Mouse (Mus musculus): Measurements from ENCODE around the gene Fam19a2. TPM values are rescaled to one million over a fixed set of nuclear protein-coding genes. Genes with fewer than 3 reads are reported as not detected.

Fam19a2 gene
- total and polyA plus RNA-seq, 2 experiments, result 0.53 to 3.1 TPM

DNA sequence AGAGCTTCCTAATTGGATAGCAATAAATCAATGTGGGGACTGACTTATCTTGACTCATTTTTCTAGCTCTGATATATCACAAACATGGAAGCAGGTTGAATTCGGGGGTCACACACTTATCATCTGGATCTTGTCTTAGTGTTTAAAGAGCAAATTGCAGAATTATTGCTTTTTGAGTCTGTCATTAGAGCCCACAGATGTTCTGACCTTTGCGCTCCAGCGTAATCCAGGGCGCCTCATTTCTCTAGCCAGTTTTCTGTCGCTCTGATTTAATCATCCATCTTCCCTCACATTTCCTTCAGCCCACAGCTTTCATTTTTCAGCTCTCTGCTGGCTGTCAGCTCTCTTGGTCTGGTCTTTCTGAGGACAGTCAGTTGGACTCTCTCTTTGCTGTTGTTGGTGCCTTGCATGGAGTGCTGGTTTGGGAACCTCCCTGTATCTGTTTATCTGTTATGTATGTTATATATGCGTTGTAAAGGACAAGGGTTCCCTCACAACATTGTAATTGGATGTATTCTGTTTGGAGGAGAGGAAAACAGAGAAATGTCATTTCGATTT is 154.9 kb downstream of the Fam19a2 start:
- Histone ChIP-seq H3K4me3 (ENCODE audit: insufficient read depth, low read depth, low read length) (no peak overlapping the region), H3K79me2 (ENCODE audit: control insufficient read depth, insufficient read depth, low read length) (no peaks in the 10 kb centered on the region), H3K27me3 (ENCODE audit: control insufficient read depth, insufficient read depth, low read length) (no peaks in the 10 kb centered on the region), H3K9ac (ENCODE audit: low read depth, low read length) (no peak overlapping the region), H3K4me1 (ENCODE audit: control insufficient read depth, insufficient read depth, low read length) (no peaks in the 10 kb centered on the region), H3K27ac (replicated peaks; ENCODE audit: insufficient read depth, low read depth, low read length) (no peak overlapping the region), H3K36me3 (ENCODE audit: control insufficient read depth, insufficient read depth, low read length) (no peaks in the 10 kb centered on the region)
- no peak for DNase-seq (ENCODE audit: extremely low read depth, low read depth, low spot score)
- TF ChIP-seq POLR2A (IDR thresholded peaks at IDR 0.05; ENCODE audit: extremely low read depth, insufficient read depth, low read length) (no peak), CTCF (IDR thresholded peaks at IDR 0.05; ENCODE audit: low read depth, low read length) (no peak)
- 74% methylated on average over 7 of the region's 7 CpGs for WGBS

DNA sequence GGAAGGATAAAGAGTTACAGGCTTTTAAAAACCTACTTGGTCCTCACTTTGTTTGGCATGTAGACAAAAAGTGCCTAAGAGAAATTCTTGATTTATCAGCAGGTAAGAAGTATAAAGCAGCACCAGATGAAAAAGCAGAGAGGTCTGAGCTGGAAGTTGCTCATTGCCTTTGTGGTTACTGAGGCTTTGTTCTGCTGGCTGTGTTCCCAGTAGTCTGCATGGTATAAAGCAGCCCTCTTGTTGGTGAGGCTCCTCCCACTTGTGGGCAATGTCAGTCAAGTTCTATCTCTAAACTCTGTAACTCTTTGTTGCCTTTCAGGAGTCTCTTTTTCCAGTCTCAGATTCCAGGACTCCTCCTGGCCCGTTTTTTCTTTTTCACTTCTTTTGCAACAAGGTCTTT is 156.5 kb downstream of the Fam19a2 start:
- Histone ChIP-seq H3K4me1 (ENCODE audit: control insufficient read depth, insufficient read depth, low read length) (no peaks in the 10 kb centered on the region), H3K4me3 (ENCODE audit: insufficient read depth, low read depth, low read length) (no peak overlapping the region), H3K79me2 (ENCODE audit: control insufficient read depth, insufficient read depth, low read length) (no peaks in the 10 kb centered on the region), H3K27me3 (ENCODE audit: control insufficient read depth, insufficient read depth, low read length) (no peaks in the 10 kb centered on the region), H3K27ac (replicated peaks; ENCODE audit: insufficient read depth, low read depth, low read length) (no peak overlapping the region), H3K36me3 (ENCODE audit: control insufficient read depth, insufficient read depth, low read length) (no peaks in the 10 kb centered on the region), H3K9ac (ENCODE audit: low read depth, low read length) (no peak overlapping the region)
- TF ChIP-seq POLR2A (IDR thresholded peaks at IDR 0.05; ENCODE audit: extremely low read depth, insufficient read depth, low read length) (no peak), CTCF (IDR thresholded peaks at IDR 0.05; ENCODE audit: low read depth, low read length) (no peak)
- WGBS, result 90% methylated on average over 1 of the region's 1 CpGs
- DNase-seq (ENCODE audit: extremely low read depth, low read depth, low spot score), result no peak

DNA sequence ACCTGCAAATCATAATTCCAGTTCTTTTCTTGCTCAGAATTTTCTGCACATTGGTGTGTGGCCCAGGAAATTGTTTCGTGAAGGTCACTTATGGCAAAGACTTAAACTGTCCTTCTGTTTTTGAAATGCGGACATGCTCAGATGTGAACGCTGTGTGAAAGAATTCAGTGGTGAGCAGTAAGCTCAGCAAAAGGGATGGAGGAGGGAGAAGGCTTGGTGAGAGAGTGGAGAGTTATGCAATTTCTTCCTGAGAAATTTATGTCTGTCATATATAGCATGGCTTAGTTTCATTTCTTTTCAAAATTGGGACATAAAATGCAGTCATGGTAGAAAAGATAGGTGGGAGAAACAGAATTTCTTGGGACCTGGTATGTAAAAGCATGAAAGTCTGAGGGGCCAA is 160.7 kb downstream of the Fam19a2 start:
- H3K27ac ChIP-seq (replicated peaks; ENCODE audit: insufficient read depth, low read depth, low read length), result no peak overlapping the region
- no peak overlapping the region for H3K9ac ChIP-seq (ENCODE audit: low read depth, low read length)
- no peaks in the 10 kb centered on the region for H3K79me2 ChIP-seq (ENCODE audit: control insufficient read depth, insufficient read depth, low read length)
- H3K4me3 ChIP-seq (ENCODE audit: insufficient read depth, low read depth, low read length), result no peak overlapping the region
- 91% methylated on average over 3 of the region's 3 CpGs for WGBS
- H3K36me3 ChIP-seq (ENCODE audit: control insufficient read depth, insufficient read depth, low read length), result no peaks in the 10 kb centered on the region
- H3K4me1 ChIP-seq (ENCODE audit: control insufficient read depth, insufficient read depth, low read length), result no peaks in the 10 kb centered on the region
- H3K27me3 ChIP-seq (ENCODE audit: control insufficient read depth, insufficient read depth, low read length), result no peaks in the 10 kb centered on the region
- TF ChIP-seq POLR2A (IDR thresholded peaks at IDR 0.05; ENCODE audit: extremely low read depth, insufficient read depth, low read length), result no peak
- TF ChIP-seq CTCF (IDR thresholded peaks at IDR 0.05; ENCODE audit: low read depth, low read length), result no peak
- DNase-seq (ENCODE audit: extremely low read depth, low read depth, low spot score), result no peak

DNA sequence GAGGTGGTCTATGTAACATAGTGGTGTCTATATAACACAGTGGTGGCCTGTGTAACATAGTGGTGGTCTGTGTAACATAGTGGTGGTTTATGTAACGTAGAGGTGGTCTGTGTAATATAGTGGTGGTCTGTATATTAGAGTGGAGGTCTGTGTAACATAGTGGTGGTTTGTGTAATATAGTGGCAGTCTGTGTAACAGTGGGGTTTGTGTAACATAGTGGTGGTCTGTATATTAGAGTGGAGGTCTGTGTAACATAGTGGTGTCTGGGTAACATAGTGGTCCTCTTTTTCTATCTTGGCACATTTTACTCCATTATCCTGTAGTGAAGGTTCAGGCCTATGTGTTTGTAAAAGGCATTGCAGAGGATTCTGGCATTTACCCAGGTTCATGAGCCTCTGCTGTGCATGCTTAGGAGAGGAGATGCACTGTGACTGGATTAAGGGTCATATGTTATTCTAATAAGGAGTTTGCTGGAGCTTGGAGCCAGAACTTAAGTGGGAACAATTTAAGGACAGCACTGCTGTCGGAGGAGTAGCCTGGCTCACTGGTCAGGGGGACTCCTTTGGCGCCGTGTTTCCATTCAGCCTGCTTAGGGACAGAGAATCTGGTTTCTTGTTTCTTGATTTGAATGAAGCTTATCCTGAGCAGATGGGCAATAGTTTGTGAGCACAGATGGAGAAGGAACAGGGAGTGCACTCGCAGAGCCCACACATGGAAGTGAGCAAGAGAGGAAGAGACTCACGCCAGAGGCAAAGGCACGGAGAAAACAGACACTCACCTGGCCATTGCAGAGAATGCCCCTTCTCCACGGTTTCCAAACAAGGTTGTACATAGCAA is 162.9 kb downstream of the Fam19a2 start:
- no peak for DNase-seq (ENCODE audit: extremely low read depth, low read depth, low spot score)
- H3K4me1 ChIP-seq (ENCODE audit: control insufficient read depth, insufficient read depth, low read length), result no peaks in the 10 kb centered on the region
- no peak overlapping the region for H3K4me3 ChIP-seq (ENCODE audit: insufficient read depth, low read depth, low read length)
- H3K27ac ChIP-seq (replicated peaks; ENCODE audit: insufficient read depth, low read depth, low read length), result no peak overlapping the region
- no peaks in the 10 kb centered on the region for H3K79me2 ChIP-seq (ENCODE audit: control insufficient read depth, insufficient read depth, low read length)
- H3K9ac ChIP-seq (ENCODE audit: low read depth, low read length), result no peak overlapping the region
- H3K36me3 ChIP-seq (ENCODE audit: control insufficient read depth, insufficient read depth, low read length), result no peaks in the 10 kb centered on the region
- TF ChIP-seq CTCF (IDR thresholded peaks at IDR 0.05; ENCODE audit: low read depth, low read length) (no peak), POLR2A (IDR thresholded peaks at IDR 0.05; ENCODE audit: extremely low read depth, insufficient read depth, low read length) (no peak)
- H3K27me3 ChIP-seq (ENCODE audit: control insufficient read depth, insufficient read depth, low read length), result no peaks in the 10 kb centered on the region
- WGBS, result 83% methylated on average over 8 of the region's 8 CpGs

DNA sequence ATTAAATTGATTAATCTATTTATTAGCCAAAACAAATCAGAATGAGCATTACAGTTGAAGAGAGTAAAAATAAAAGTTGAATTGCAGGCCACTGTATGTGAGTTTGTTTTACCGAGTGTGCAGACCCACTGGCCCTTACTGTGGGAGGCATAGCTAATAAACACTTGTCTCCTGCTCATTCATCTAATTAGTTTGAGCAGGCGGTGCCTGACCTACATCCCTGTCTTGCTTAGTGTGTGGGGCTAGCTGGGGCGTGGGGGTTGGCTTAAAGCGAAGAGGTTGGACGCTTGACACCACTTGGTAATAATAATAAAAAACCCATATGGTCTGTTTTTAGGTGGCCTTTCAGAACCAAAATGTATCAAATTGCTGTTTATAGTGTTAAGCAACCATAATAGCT is 167.8 kb downstream of the Fam19a2 start:
- H3K27me3 ChIP-seq (ENCODE audit: control insufficient read depth, insufficient read depth, low read length), result no peaks in the 10 kb centered on the region
- no peaks in the 10 kb centered on the region for H3K4me1 ChIP-seq (ENCODE audit: control insufficient read depth, insufficient read depth, low read length)
- H3K36me3 ChIP-seq (ENCODE audit: control insufficient read depth, insufficient read depth, low read length), result no peaks in the 10 kb centered on the region
- no peaks in the 10 kb centered on the region for H3K79me2 ChIP-seq (ENCODE audit: control insufficient read depth, insufficient read depth, low read length)
- TF ChIP-seq CTCF (IDR thresholded peaks at IDR 0.05; ENCODE audit: low read depth, low read length) (no peak), POLR2A (IDR thresholded peaks at IDR 0.05; ENCODE audit: extremely low read depth, insufficient read depth, low read length) (no peak)
- no peak overlapping the region for H3K9ac ChIP-seq (ENCODE audit: low read depth, low read length)
- H3K27ac ChIP-seq (replicated peaks; ENCODE audit: insufficient read depth, low read depth, low read length), result no peak overlapping the region
- H3K4me3 ChIP-seq (ENCODE audit: insufficient read depth, low read depth, low read length), result no peak overlapping the region
- WGBS, result 91% methylated on average over 5 of the region's 5 CpGs
- no peak for DNase-seq (ENCODE audit: extremely low read depth, low read depth, low spot score)

DNA sequence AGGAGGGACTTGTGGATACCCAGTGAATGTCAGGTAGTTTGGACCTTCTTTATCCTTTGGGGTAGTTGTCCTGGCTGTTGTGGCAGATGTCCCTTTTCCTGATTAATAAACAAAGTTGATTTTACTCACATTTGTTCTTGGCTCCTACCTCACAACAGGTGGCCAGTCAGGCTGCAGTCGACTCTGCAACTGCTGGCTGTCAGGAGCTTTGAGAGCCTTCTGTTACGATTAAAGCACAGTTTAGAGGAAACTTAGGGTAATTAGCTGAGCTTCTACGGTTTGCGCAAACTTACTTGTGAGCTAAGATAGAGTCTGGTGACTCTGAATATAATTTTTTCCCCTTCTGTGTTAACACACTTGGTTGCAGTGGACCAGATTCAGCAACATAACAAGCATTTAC is 173.8 kb downstream of the Fam19a2 start:
- H3K9ac ChIP-seq (ENCODE audit: low read depth, low read length), result no peak overlapping the region
- TF ChIP-seq CTCF (IDR thresholded peaks at IDR 0.05; ENCODE audit: low read depth, low read length), result no peak
- TF ChIP-seq POLR2A (IDR thresholded peaks at IDR 0.05; ENCODE audit: extremely low read depth, insufficient read depth, low read length), result no peak
- H3K36me3 ChIP-seq (ENCODE audit: control insufficient read depth, insufficient read depth, low read length), result no peaks in the 10 kb centered on the region
- no peak overlapping the region for H3K4me3 ChIP-seq (ENCODE audit: insufficient read depth, low read depth, low read length)
- no peaks in the 10 kb centered on the region for H3K27me3 ChIP-seq (ENCODE audit: control insufficient read depth, insufficient read depth, low read length)
- DNase-seq (ENCODE audit: extremely low read depth, low read depth, low spot score), result no peak
- no peak overlapping the region for H3K27ac ChIP-seq (replicated peaks; ENCODE audit: insufficient read depth, low read depth, low read length)
- H3K79me2 ChIP-seq (ENCODE audit: control insufficient read depth, insufficient read depth, low read length), result no peaks in the 10 kb centered on the region
- 85% methylated on average over 4 of the region's 4 CpGs for WGBS
- no peaks in the 10 kb centered on the region for H3K4me1 ChIP-seq (ENCODE audit: control insufficient read depth, insufficient read depth, low read length)
